Mouse (Mus musculus): ENCODE results near the gene Stard10. TPM values are rescaled to one million over a fixed set of nuclear protein-coding genes. Genes with fewer than 3 reads are reported as not detected.

Gene Stard10
- total and polyA plus RNA-seq, 3 experiments, result 53.1 to 113 (median 62.2) TPM

- intact Hi-C loops (cut with DNase I), result loop anchor here (5.0 kb wide), 1 partner anchor 33 kb away; the partner anchor contains the start of gene Arap1
- Histone ChIP-seq H3K9ac (ENCODE audit: low read depth, low read length) (no peak overlapping the region), H3K27me3 (ENCODE audit: control insufficient read depth, insufficient read depth, low read length) (no peaks in the 10 kb centered on the region), H3K4me1 (ENCODE audit: control insufficient read depth, insufficient read depth, low read length) (no peaks in the 10 kb centered on the region; the same call in 1 of the 2 replicates), H3K36me3 (ENCODE audit: control insufficient read depth, insufficient read depth, low read length) (no peaks in the 10 kb centered on the region), H3K4me3 (no peak overlapping the region), H3K27ac (no peak overlapping the region), H3K79me2 (replicated peaks; ENCODE audit: control insufficient read depth, insufficient read depth, low read length) (no peaks in the 10 kb centered on the region)
- no peak for TF ChIP-seq CTCF (IDR thresholded peaks at IDR 0.05)
- no peak for TF ChIP-seq EP300 (IDR thresholded peaks at IDR 0.05; ENCODE audit: insufficient read depth, low read depth, low read length)
- TF ChIP-seq POLR2A (IDR thresholded peaks at IDR 0.05; ENCODE audit: insufficient read depth, low read depth, low read length), result no peak
- DNase-seq, result no peak
- 39% methylated on average over 5 of the region's 5 CpGs for WGBS
Observed at GRCm38 (mm10) chr7:101314396-101314795, 2.5 kb upstream of the Stard10 start.

DNA sequence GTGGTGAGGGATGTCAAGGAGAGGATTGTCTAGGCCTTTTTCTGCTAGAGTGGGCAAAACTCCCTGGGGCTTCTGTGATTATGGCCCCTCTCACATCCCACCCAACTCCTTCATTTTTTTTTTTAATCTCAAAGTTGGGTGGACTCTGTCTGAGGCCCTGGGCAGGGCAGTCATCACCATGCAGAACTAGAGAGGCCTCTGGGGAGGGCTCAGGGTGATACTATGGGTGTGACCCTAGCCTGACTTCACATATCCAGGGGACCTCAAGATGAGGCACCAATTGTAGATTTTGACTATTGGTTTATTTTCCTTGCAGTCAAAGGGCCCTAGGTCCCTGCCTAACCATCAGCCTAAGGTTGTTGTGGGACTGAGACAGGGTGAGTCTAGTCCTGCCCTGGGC is 1.2 kb upstream of the Stard10 start:
- H3K4me1 ChIP-seq (ENCODE audit: control insufficient read depth, insufficient read depth, low read length), result no peaks in the 10 kb centered on the region
- H3K9ac ChIP-seq (ENCODE audit: low read depth, low read length), result no peak overlapping the region
- H3K79me2 ChIP-seq (replicated peaks; ENCODE audit: control insufficient read depth, insufficient read depth, low read length), result no peaks in the 10 kb centered on the region
- no peak for TF ChIP-seq EP300 (IDR thresholded peaks at IDR 0.05; ENCODE audit: insufficient read depth, low read depth, low read length)
- TF ChIP-seq CTCF (IDR thresholded peaks at IDR 0.05), result no peak
- TF ChIP-seq POLR2A (IDR thresholded peaks at IDR 0.05; ENCODE audit: insufficient read depth, low read depth, low read length), result no peak
- no peak for DNase-seq
- no peak overlapping the region for H3K4me3 ChIP-seq
- no peaks in the 10 kb centered on the region for H3K36me3 ChIP-seq (ENCODE audit: control insufficient read depth, insufficient read depth, low read length)
- no peaks in the 10 kb centered on the region for H3K27me3 ChIP-seq (ENCODE audit: control insufficient read depth, insufficient read depth, low read length)
- intact Hi-C loops (cut with DNase I), result no loop called here
- H3K27ac ChIP-seq, result no peak overlapping the region

- H3K9ac ChIP-seq (ENCODE audit: low read depth, low read length), result no peak overlapping the region
- no peaks in the 10 kb centered on the region for H3K36me3 ChIP-seq (ENCODE audit: control insufficient read depth, insufficient read depth, low read length)
- no peaks in the 10 kb centered on the region for H3K4me1 ChIP-seq (ENCODE audit: control insufficient read depth, insufficient read depth, low read length)
- intact Hi-C loops (cut with DNase I), result no loop called here
- H3K27me3 ChIP-seq (ENCODE audit: control insufficient read depth, insufficient read depth, low read length), result no peaks in the 10 kb centered on the region
- H3K79me2 ChIP-seq (replicated peaks; ENCODE audit: control insufficient read depth, insufficient read depth, low read length), result no peaks in the 10 kb centered on the region
- peak in 1 of 2 experiments; percentile 31 for DNase-seq
- no peak overlapping the region for H3K4me3 ChIP-seq
- TF ChIP-seq POLR2A (IDR thresholded peaks at IDR 0.05; ENCODE audit: insufficient read depth, low read depth, low read length) (no peak), EP300 (IDR thresholded peaks at IDR 0.05; ENCODE audit: insufficient read depth, low read depth, low read length) (no peak), CTCF (IDR thresholded peaks at IDR 0.05) (no peak)
- WGBS, result 39% methylated on average over 6 of the region's 6 CpGs
- no peak overlapping the region for H3K27ac ChIP-seq
Observed at GRCm38 (mm10) chr7:101316591-101317001, 290 bp upstream of the Stard10 start.

DNA sequence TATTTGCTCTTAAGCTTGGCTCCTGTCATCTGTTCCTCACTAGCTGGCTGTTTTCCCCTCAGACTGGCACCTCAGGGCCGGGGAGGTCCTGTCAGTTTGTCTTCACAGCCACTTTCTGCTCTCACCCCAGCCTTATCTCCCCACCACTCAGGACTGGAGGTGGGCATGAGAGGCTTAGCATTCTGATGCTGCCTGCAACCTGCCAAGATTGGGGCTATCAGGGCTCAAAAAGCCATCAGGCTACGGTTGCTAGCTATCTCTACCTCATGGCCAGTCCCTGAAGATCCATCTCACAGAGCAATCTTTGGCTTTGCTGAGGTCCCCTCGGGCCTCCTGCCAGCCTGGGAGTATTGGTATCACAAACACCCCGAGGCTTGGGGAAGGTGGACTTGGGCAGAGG is 2.0 kb downstream of the Stard10 start:
- no peak for TF ChIP-seq POLR2A (IDR thresholded peaks at IDR 0.05; ENCODE audit: insufficient read depth, low read depth, low read length)
- Histone ChIP-seq H3K4me3 (no peak overlapping the region), H3K4me1 (ENCODE audit: control insufficient read depth, insufficient read depth, low read length) (no peaks in the 10 kb centered on the region), H3K27ac (no peak overlapping the region), H3K9ac (ENCODE audit: low read depth, low read length) (no peak overlapping the region), H3K36me3 (ENCODE audit: control insufficient read depth, insufficient read depth, low read length) (no peaks in the 10 kb centered on the region), H3K79me2 (replicated peaks; ENCODE audit: control insufficient read depth, insufficient read depth, low read length) (no peaks in the 10 kb centered on the region), H3K27me3 (ENCODE audit: control insufficient read depth, insufficient read depth, low read length) (no peaks in the 10 kb centered on the region)
- no peak for DNase-seq
- 44% methylated on average over 4 of the region's 4 CpGs for WGBS
- intact Hi-C loops (cut with DNase I), result no loop called here

GRCm38 (mm10) chr7:101319796-101320195 is 2.9 kb downstream of the Stard10 start:
- WGBS, result 87% methylated on average over 1 of the region's 1 CpGs
- Histone ChIP-seq H3K27ac (no peak overlapping the region), H3K4me1 (ENCODE audit: control insufficient read depth, insufficient read depth, low read length) (no peaks in the 10 kb centered on the region), H3K4me3 (no peak overlapping the region), H3K9ac (ENCODE audit: low read depth, low read length) (no peak overlapping the region), H3K79me2 (replicated peaks; ENCODE audit: control insufficient read depth, insufficient read depth, low read length) (no peaks in the 10 kb centered on the region), H3K27me3 (ENCODE audit: control insufficient read depth, insufficient read depth, low read length) (no peaks in the 10 kb centered on the region), H3K36me3 (ENCODE audit: control insufficient read depth, insufficient read depth, low read length) (no peaks in the 10 kb centered on the region)
- no peak for DNase-seq
- TF ChIP-seq POLR2A (IDR thresholded peaks at IDR 0.05; ENCODE audit: insufficient read depth, low read depth, low read length) (no peak), EP300 (IDR thresholded peaks at IDR 0.05; ENCODE audit: insufficient read depth, low read depth, low read length) (no peak), CTCF (IDR thresholded peaks at IDR 0.05) (no peak)
- intact Hi-C loops (cut with DNase I), result no loop called here

GRCm38 (mm10) chr7:101320399-101321217 is 3.7 kb downstream of the Stard10 start:
- intact Hi-C loops (cut with DNase I), result no loop called here
- Histone ChIP-seq H3K36me3 (ENCODE audit: control insufficient read depth, insufficient read depth, low read length) (no peaks in the 10 kb centered on the region), H3K9ac (ENCODE audit: low read depth, low read length) (no peak overlapping the region; the same call in 1 of the 2 replicates), H3K27ac (no peak overlapping the region), H3K4me3 (peak overlapping the region; percentile 62), H3K27me3 (ENCODE audit: control insufficient read depth, insufficient read depth, low read length) (no peaks in the 10 kb centered on the region), H3K79me2 (replicated peaks; ENCODE audit: control insufficient read depth, insufficient read depth, low read length) (no peaks in the 10 kb centered on the region), H3K4me1 (ENCODE audit: control insufficient read depth, insufficient read depth, low read length) (no peaks in the 10 kb centered on the region)
- peak; percentile 48 to 51 for DNase-seq
- TF ChIP-seq POLR2A (IDR thresholded peaks at IDR 0.05; ENCODE audit: insufficient read depth, low read depth, low read length) (no peak), CTCF (IDR thresholded peaks at IDR 0.05) (no peak), EP300 (IDR thresholded peaks at IDR 0.05; ENCODE audit: insufficient read depth, low read depth, low read length) (no peak)
- 8% methylated on average over 25 of the region's 37 CpGs for WGBS
